In the genomic region with DNA sequence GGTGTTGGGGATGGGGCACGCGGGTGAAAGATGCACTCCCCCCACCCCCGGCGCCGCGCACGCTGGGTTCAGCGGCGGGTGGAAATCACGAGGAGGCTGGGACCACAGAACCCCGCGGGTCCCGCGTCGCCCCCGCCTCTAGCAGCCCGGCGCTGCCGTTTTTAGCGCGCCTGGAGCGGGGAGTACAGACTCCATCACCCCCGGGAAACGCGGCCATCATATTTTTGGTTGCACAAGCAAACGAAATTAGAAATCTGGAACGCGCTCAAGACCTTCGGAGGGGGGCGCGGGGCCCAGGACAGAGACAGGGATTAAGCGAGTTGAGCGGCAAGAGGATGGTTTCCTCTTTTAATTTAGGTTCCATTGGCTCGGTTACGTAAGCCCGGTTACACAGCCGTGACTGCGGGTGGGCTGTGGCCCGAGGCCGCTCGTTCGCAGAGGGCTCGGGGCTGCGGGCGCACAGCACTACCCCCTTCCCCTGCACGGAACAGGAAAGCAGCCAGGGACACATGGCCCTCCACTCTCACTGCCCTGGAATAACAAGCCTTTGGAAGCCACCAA, we compare ENCODE assay signal across 8 mouse cellular contexts.
DNase-seq lines count a peak whose midpoint lies in the region; ATAC-seq and TF ChIP-seq lines count a peak whose summit lies in the region.

No protein-coding gene starts in this region.

- H3K4me1 ChIP-seq in heart, adult 2 months (ENCODE audit: control insufficient read depth, insufficient read depth, low read length): peaks cover 2% of the 10 kb centered on the region; the same call in 1 of the 2 replicates
- 0 out of 2 replicates have a peak, but pooled peaks cover 3% of the 10 kb centered on the region for H3K4me1 ChIP-seq in lung, embryonic 16.5 days (replicated peaks; ENCODE audit: control insufficient read depth, insufficient read depth, low read length)

- no peaks in the 10 kb centered on the region for H3K27me3 ChIP-seq in heart, adult 2 months (ENCODE audit: control insufficient read depth, insufficient read depth, low read length)
- no peaks in the 10 kb centered on the region; the same call in 1 of the 2 replicates for H3K27me3 ChIP-seq in lung, embryonic 16.5 days (ENCODE audit: control insufficient read depth, insufficient read depth, low read depth, low read length)

- intact Hi-C loops in heart, adult 2 months (cut with DNase I): loop anchor here (2.0 kb wide), 1 partner anchor 14 kb away; no protein-coding TSS in a partner anchor

- WGBS in heart, adult 2 months: under 1% methylated on average over 46 of the region's 46 CpGs
- WGBS in lung, embryonic 16.5 days: under 1% methylated on average over 46 of the region's 46 CpGs

- H3K79me2 ChIP-seq in heart, adult 2 months (replicated peaks; ENCODE audit: control insufficient read depth, insufficient read depth, low read length): no peaks in the 10 kb centered on the region

- H3K4me3 ChIP-seq in heart, adult 2 months: peak overlapping the region; percentile 62
- peak overlapping the region; percentile 55 for H3K4me3 ChIP-seq in lung, embryonic 16.5 days (ENCODE audit: low read length)

- DNase-seq in thymus, postnatal 4 days: peak; percentile 41
- DNase-seq in thymus, adult 18-20 months: no peak
- DNase-seq in embryo, embryonic 11 days: peak; percentile 66
- DNase-seq in heart, adult 2 months: peak; percentile 66 to 67
- peak; percentile 49 for DNase-seq in kidney, postnatal 10 days
- DNase-seq in right cerebral cortex, adult 18-20 months: peak; percentile 83
- DNase-seq in spleen, adult 18-20 months: no peak

- no peaks in the 10 kb centered on the region for H3K36me3 ChIP-seq in heart, adult 2 months (ENCODE audit: control insufficient read depth, insufficient read depth, low read length)
- no peaks in the 10 kb centered on the region for H3K36me3 ChIP-seq in lung, embryonic 16.5 days (ENCODE audit: control insufficient read depth, insufficient read depth, low read length)

- peak overlapping the region; percentile 90 for H3K27ac ChIP-seq in heart, adult 2 months
- no peak overlapping the region for H3K27ac ChIP-seq in lung, embryonic 16.5 days (ENCODE audit: low read length)

- TF ChIP-seq CTCF in heart, adult 2 months (IDR thresholded peaks at IDR 0.05): no peak

- H3K9me3 ChIP-seq in lung, embryonic 16.5 days (ENCODE audit: control insufficient read depth, low read length): no peaks in the 10 kb centered on the region

- TF ChIP-seq EP300 in heart, adult 2 months (IDR thresholded peaks at IDR 0.05; ENCODE audit: insufficient read depth, low read depth, low read length): 0 out of 2 replicates have a peak, but pooled peaks have one; percentile 18

- no peak for TF ChIP-seq POLR2A in heart, adult 2 months (IDR thresholded peaks at IDR 0.05; ENCODE audit: insufficient read depth, low read depth, low read length)

- peak; percentile 41 for ATAC-seq in lung, embryonic 16.5 days (ENCODE audit: low read depth)

- H3K9ac ChIP-seq in heart, adult 2 months (ENCODE audit: low read depth, low read length): peak overlapping the region; percentile 80
- H3K9ac ChIP-seq in lung, embryonic 16.5 days (ENCODE audit: low read length): peak overlapping the region; percentile 67

- peak overlapping the region; percentile 92 for H3K4me2 ChIP-seq in lung, embryonic 16.5 days (ENCODE audit: low read depth, low read length)

Comparison
In these comparisons a context has a peak if more than half of its experiments do, and no peak if none do; other contexts are left out.
1. DNase-seq: peak in thymus, postnatal 4 days (single experiment), embryo, embryonic 11 days (single experiment), heart, adult 2 months (2 of 2), kidney, postnatal 10 days (single experiment) and right cerebral cortex, adult 18-20 months (single experiment); none in thymus, adult 18-20 months (0 of 2) and spleen, adult 18-20 months (0 of 2).